ENCODE assay signal across 11 mouse cellular contexts in the genomic region with DNA sequence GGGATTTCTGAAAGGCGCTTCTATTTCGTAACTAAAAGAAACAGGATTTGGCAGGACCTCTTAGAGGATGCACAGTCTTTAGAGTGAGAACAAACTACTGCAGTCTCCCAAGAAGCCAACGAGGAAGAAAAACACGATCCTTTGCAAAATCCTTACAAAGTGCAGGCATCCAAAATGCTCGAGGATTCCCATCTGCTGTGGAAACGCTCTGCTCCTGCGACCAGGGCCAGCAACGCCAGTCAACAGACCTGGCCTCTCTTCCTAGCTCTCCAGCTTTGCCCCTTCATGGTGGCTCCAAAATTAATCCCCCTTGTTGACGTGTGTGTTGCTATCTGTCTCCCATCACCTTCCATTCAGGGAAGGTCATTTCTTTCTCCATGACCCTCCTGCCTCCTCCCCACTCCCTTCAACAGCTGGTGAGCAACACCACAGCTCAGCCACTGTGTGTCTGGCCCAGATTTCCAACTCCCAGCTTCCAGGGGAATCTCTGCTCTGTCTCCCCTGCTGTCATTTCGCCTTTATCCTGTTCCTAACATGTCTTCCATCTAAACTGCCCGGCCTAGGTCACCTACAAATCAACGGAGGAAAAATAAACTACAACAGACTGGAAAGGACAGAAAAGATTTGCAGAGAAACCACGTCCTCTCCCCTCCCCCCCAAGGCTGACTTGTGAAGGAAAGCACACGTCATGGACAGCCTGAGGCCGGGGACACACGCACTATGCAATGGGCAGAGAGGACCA. TPM values are rescaled to one million over a fixed set of nuclear protein-coding genes. Genes with fewer than 3 reads are reported as not detected.
DNase-seq lines count a peak whose midpoint lies in the region; ATAC-seq lines count a peak whose summit lies in the region.
"Had no signal": no experiment of that assay in that cellular context is flagged by ENCODE, and none has a peak within 500 bp of the region (broad histone marks: within the 10 kb centered on the region; RNA-seq: fewer than 3 reads in every experiment).

No protein-coding gene starts in this region.

- H3K4me3 ChIP-seq in kidney, embryonic 16.5 days (ENCODE audit: low read length) = no peak overlapping the region
- no peak overlapping the region for H3K4me3 ChIP-seq in intestine, embryonic 16.5 days (ENCODE audit: low read length)
- no peak overlapping the region for H3K4me3 ChIP-seq in stomach, embryonic 14.5 days (ENCODE audit: low read depth, low read length)
- H3K4me3 ChIP-seq: liver, embryonic 13.5 days had no signal

- H3K27ac ChIP-seq in kidney, embryonic 16.5 days (ENCODE audit: low read length) = peak overlapping the region; percentile 81
- peak overlapping the region; percentile 79 for H3K27ac ChIP-seq in intestine, embryonic 16.5 days (ENCODE audit: low read length)
- H3K27ac ChIP-seq in stomach, embryonic 14.5 days (ENCODE audit: low read length) = peak overlapping the region; percentile 69; the same call in 1 of the 2 replicates
- H3K27ac ChIP-seq: liver, embryonic 13.5 days had no signal

- ATAC-seq in kidney, embryonic 16.5 days (ENCODE audit: low FRiP score, low TSS enrichment) = 0 out of 2 replicates have a peak, but pooled peaks have one; percentile 17
- ATAC-seq in intestine, embryonic 16.5 days = peak; percentile 45
- peak; percentile 73; the same call in 1 of the 2 replicates for ATAC-seq in stomach, embryonic 14.5 days (ENCODE audit: insufficient number of reproducible peaks, insufficient read depth, low FRiP score, low read depth)

- WGBS in kidney, embryonic 16.5 days = 52% methylated on average over 16 of the region's 16 CpGs
- WGBS in intestine, embryonic 16.5 days = 44% methylated on average over 16 of the region's 16 CpGs
- 31% methylated on average over 16 of the region's 16 CpGs for WGBS in stomach, embryonic 14.5 days

- H3K9me3 ChIP-seq in kidney, embryonic 16.5 days (ENCODE audit: low read length) = peaks cover 4% of the 10 kb centered on the region; the same call in 1 of the 2 replicates
- H3K9me3 ChIP-seq in intestine, embryonic 16.5 days (ENCODE audit: control insufficient read depth, low read length) = no peaks in the 10 kb centered on the region
- no peaks in the 10 kb centered on the region for H3K9me3 ChIP-seq in stomach, embryonic 14.5 days (ENCODE audit: control insufficient read depth, low read depth, low read length)
- H3K9me3 ChIP-seq: liver, embryonic 13.5 days had no signal

- H3K4me1 ChIP-seq in kidney, embryonic 16.5 days (ENCODE audit: insufficient read depth, low read length) = peaks cover 68% of the 10 kb centered on the region
- peaks cover 60% of the 10 kb centered on the region for H3K4me1 ChIP-seq in intestine, embryonic 16.5 days (ENCODE audit: control insufficient read depth, insufficient read depth, low read length)
- H3K4me1 ChIP-seq in stomach, embryonic 14.5 days (ENCODE audit: control insufficient read depth, insufficient read depth, low read length) = peaks cover 70% of the 10 kb centered on the region
- H3K4me1 ChIP-seq: liver, embryonic 13.5 days had no signal

- H3K4me2 ChIP-seq in kidney, embryonic 16.5 days (replicated peaks; ENCODE audit: low read depth, low read length) = no peak overlapping the region
- H3K4me2 ChIP-seq in intestine, embryonic 16.5 days (ENCODE audit: low read depth, low read length) = no peak overlapping the region
- H3K4me2 ChIP-seq in stomach, embryonic 14.5 days (replicated peaks; ENCODE audit: low read depth, low read length) = peak overlapping the region; percentile 4; the same call in 1 of the 2 replicates
- H3K4me2 ChIP-seq: liver, embryonic 13.5 days had no signal

- no peaks in the 10 kb centered on the region for H3K36me3 ChIP-seq in kidney, embryonic 16.5 days (ENCODE audit: insufficient read depth, low read length)
- no peaks in the 10 kb centered on the region for H3K36me3 ChIP-seq in intestine, embryonic 16.5 days (ENCODE audit: control insufficient read depth, insufficient read depth, low read length)
- no peaks in the 10 kb centered on the region for H3K36me3 ChIP-seq in stomach, embryonic 14.5 days (ENCODE audit: control insufficient read depth, insufficient read depth, low read length)
- H3K36me3 ChIP-seq: liver, embryonic 13.5 days had no signal

- no peak overlapping the region; the same call in 1 of the 2 replicates for H3K9ac ChIP-seq in kidney, embryonic 16.5 days (replicated peaks; ENCODE audit: low read length)
- no peak overlapping the region for H3K9ac ChIP-seq in intestine, embryonic 16.5 days (ENCODE audit: low read depth, low read length)
- H3K9ac ChIP-seq in stomach, embryonic 14.5 days (replicated peaks; ENCODE audit: low read depth, low read length) = no peak overlapping the region
- H3K9ac ChIP-seq: liver, embryonic 13.5 days had no signal

- no peak for DNase-seq in kidney, postnatal 36 days
- DNase-seq in heart, adult 9 months (ENCODE audit: low spot score in 2 of 2) = peak; percentile 57 to 59
- DNase-seq in right cerebral cortex, postnatal 14 days = no peak
- DNase-seq in cerebellum, adult 18-20 months = no peak
- DNase-seq in layer of hippocampus, postnatal 14 days (ENCODE audit: low spot score in 2 of 2) = no peak
- DNase-seq: cerebellum, adult 9-11 months; liver, embryonic 13.5 days; thymus, postnatal 36 days had no signal

- no peaks in the 10 kb centered on the region for H3K27me3 ChIP-seq in kidney, embryonic 16.5 days (ENCODE audit: insufficient read depth, low read length)
- H3K27me3 ChIP-seq in intestine, embryonic 16.5 days (replicated peaks; ENCODE audit: control insufficient read depth, insufficient read depth, low read length) = no peaks in the 10 kb centered on the region
- H3K27me3 ChIP-seq in stomach, embryonic 14.5 days (ENCODE audit: control insufficient read depth, insufficient read depth, low read length) = no peaks in the 10 kb centered on the region
- H3K27me3 ChIP-seq: liver, embryonic 13.5 days had no signal

RNA-seq across cellular contexts. Expression of gene Ror2, which starts 23.2 kb away (rescaled TPM):
- 9.9 and 10.4 TPM in 2 replicates for polyA plus RNA-seq in kidney, embryonic 16.5 days (2015; fragmentation: Nextera tagmentation; extraction: Ambion mirVana)
- 12.5 and 13.5 TPM in 2 replicates for polyA plus RNA-seq in intestine, embryonic 16.5 days (2015; fragmentation: Nextera tagmentation; extraction: Ambion mirVana)
- polyA plus RNA-seq in stomach, embryonic 14.5 days (2014; fragmentation: Nextera tagmentation; extraction: Ambion mirVana) = 13.9 and 14.0 TPM in 2 replicates
- 1 to 10 TPM; 1.4 to 1.8 TPM for total RNA-seq in layer of hippocampus, postnatal 14 days (2021)

Comparison
In these comparisons a context has a peak if more than half of its experiments do, and no peak if none do; other contexts are left out.
1. ATAC-seq: peak in every context shown above with its lines; median percentile 73 in stomach, embryonic 14.5 days; 45 in intestine, embryonic 16.5 days; 17 in kidney, embryonic 16.5 days.
2. DNase-seq: peak in heart, adult 9 months (2 of 2); none in kidney, postnatal 36 days (0 of 2), right cerebral cortex, postnatal 14 days (single experiment), cerebellum, adult 18-20 months (0 of 2) and layer of hippocampus, postnatal 14 days (0 of 2).
3. Peak in every context shown above with its lines, with median percentiles within 50 percentile points of each other: H3K27ac ChIP-seq.